Mouse (Mus musculus): ENCODE measurements around the gene Glrx3. TPM values are rescaled to one million over a fixed set of nuclear protein-coding genes. Genes with fewer than 3 reads are reported as not detected.

The Glrx3 gene
- polyA plus RNA-seq, 1 experiment from 2014 or later, result 302 TPM

- 91% methylated on average over 11 of the region's 11 CpGs for WGBS
- Histone ChIP-seq H3K9me3 (no peaks in the 10 kb centered on the region), H3K27me3 (ENCODE audit: poor library complexity, severe bottlenecking) (peaks cover 7% of the 10 kb centered on the region; the same call in 1 of the 2 replicates), H3K27ac (no peak overlapping the region), H3K4me1 (peaks cover 3% of the 10 kb centered on the region; the same call in 1 of the 2 replicates), H3K4me3 (no peak overlapping the region), H3K36me3 (replicated peaks) (no peaks in the 10 kb centered on the region)
- no peak for DNase-seq (ENCODE audit: extremely low spot score, low spot score)
Observed at GRCm38 (mm10) chr7:137483987-137484386, 46.6 kb downstream of the Glrx3 start.

- Histone ChIP-seq H3K9me3 (no peaks in the 10 kb centered on the region), H3K4me1 (peaks cover 3% of the 10 kb centered on the region; the same call in 1 of the 2 replicates), H3K27me3 (ENCODE audit: poor library complexity, severe bottlenecking) (no peaks in the 10 kb centered on the region), H3K36me3 (replicated peaks) (no peaks in the 10 kb centered on the region), H3K27ac (0 out of 2 replicates have a peak overlapping the region, but pooled peaks have one; percentile 20), H3K4me3 (no peak overlapping the region)
- DNase-seq (ENCODE audit: extremely low spot score, low spot score), result no peak
- WGBS, result 76% methylated on average over 5 of the region's 5 CpGs
Observed at GRCm38 (mm10) chr7:137488391-137488790, 51.0 kb downstream of the Glrx3 start.

GRCm38 (mm10) chr7:137490711-137491110 is 53.3 kb downstream of the Glrx3 start:
- H3K36me3 ChIP-seq (replicated peaks), result no peaks in the 10 kb centered on the region
- no peak overlapping the region for H3K4me3 ChIP-seq
- H3K4me1 ChIP-seq, result peaks cover 3% of the 10 kb centered on the region; the same call in 1 of the 2 replicates
- WGBS, result 84% methylated on average over 4 of the region's 4 CpGs
- no peak for DNase-seq (ENCODE audit: extremely low spot score, low spot score)
- no peak overlapping the region for H3K27ac ChIP-seq
- H3K9me3 ChIP-seq, result no peaks in the 10 kb centered on the region
- no peaks in the 10 kb centered on the region for H3K27me3 ChIP-seq (ENCODE audit: poor library complexity, severe bottlenecking)

GRCm38 (mm10) chr7:137492307-137492973 is 55.0 kb downstream of the Glrx3 start:
- H3K27me3 ChIP-seq (ENCODE audit: poor library complexity, severe bottlenecking), result no peaks in the 10 kb centered on the region
- 87% methylated on average over 8 of the region's 8 CpGs for WGBS
- H3K27ac ChIP-seq, result no peak overlapping the region
- no peak for DNase-seq (ENCODE audit: extremely low spot score, low spot score)
- H3K9me3 ChIP-seq, result no peaks in the 10 kb centered on the region
- no peak overlapping the region for H3K4me3 ChIP-seq
- H3K4me1 ChIP-seq, result peaks cover 7% of the 10 kb centered on the region; the same call in 1 of the 2 replicates
- no peaks in the 10 kb centered on the region for H3K36me3 ChIP-seq (replicated peaks)

- H3K9me3 ChIP-seq, result no peaks in the 10 kb centered on the region
- H3K27ac ChIP-seq, result no peak overlapping the region
- no peaks in the 10 kb centered on the region for H3K36me3 ChIP-seq (replicated peaks)
- H3K4me1 ChIP-seq, result peaks cover 6% of the 10 kb centered on the region; the same call in 1 of the 2 replicates
- 82% methylated on average over 4 of the region's 4 CpGs for WGBS
- H3K4me3 ChIP-seq, result no peak overlapping the region
- no peaks in the 10 kb centered on the region for H3K27me3 ChIP-seq (ENCODE audit: poor library complexity, severe bottlenecking)
- DNase-seq (ENCODE audit: extremely low spot score, low spot score), result no peak
Observed at GRCm38 (mm10) chr7:137498736-137499135, 61.3 kb downstream of the Glrx3 start.

- no peaks in the 10 kb centered on the region; the same call in 1 of the 2 replicates for H3K4me1 ChIP-seq
- no peaks in the 10 kb centered on the region for H3K36me3 ChIP-seq (replicated peaks)
- no peak for DNase-seq (ENCODE audit: extremely low spot score, low spot score)
- no peak overlapping the region for H3K27ac ChIP-seq
- H3K9me3 ChIP-seq, result no peaks in the 10 kb centered on the region
- H3K27me3 ChIP-seq (ENCODE audit: poor library complexity, severe bottlenecking), result no peaks in the 10 kb centered on the region
- no peak overlapping the region for H3K4me3 ChIP-seq
Observed at GRCm38 (mm10) chr7:137517588-137517987, 80.2 kb downstream of the Glrx3 start.

GRCm38 (mm10) chr7:137518028-137518576 is 80.7 kb downstream of the Glrx3 start:
- no peaks in the 10 kb centered on the region for H3K36me3 ChIP-seq (replicated peaks)
- WGBS, result 80% methylated on average over 5 of the region's 5 CpGs
- no peak overlapping the region for H3K27ac ChIP-seq
- H3K4me3 ChIP-seq, result no peak overlapping the region
- no peak for DNase-seq (ENCODE audit: extremely low spot score, low spot score)
- H3K9me3 ChIP-seq, result no peaks in the 10 kb centered on the region
- H3K27me3 ChIP-seq (ENCODE audit: poor library complexity, severe bottlenecking), result no peaks in the 10 kb centered on the region
- no peaks in the 10 kb centered on the region; the same call in 1 of the 2 replicates for H3K4me1 ChIP-seq

Other genes with a start within 250 kb of the Glrx3 start
- gene Ebf3, start 123.2 kb upstream of the Glrx3 start, polyA plus RNA-seq (2016; fragmentation: Nextera tagmentation; extraction: Ambion mirVana), result 1.3 TPM in 2 replicates
- 20.4 and 23.0 TPM in 2 replicates for gene 9430038I01Rik, start 26.9 kb upstream of the Glrx3 start, polyA plus RNA-seq (2016; fragmentation: Nextera tagmentation; extraction: Ambion mirVana)

All from forebrain, embryonic 10.5 days (tissue).